Mouse (Mus musculus): ENCODE measurements around the gene Rnf150.

DNA sequence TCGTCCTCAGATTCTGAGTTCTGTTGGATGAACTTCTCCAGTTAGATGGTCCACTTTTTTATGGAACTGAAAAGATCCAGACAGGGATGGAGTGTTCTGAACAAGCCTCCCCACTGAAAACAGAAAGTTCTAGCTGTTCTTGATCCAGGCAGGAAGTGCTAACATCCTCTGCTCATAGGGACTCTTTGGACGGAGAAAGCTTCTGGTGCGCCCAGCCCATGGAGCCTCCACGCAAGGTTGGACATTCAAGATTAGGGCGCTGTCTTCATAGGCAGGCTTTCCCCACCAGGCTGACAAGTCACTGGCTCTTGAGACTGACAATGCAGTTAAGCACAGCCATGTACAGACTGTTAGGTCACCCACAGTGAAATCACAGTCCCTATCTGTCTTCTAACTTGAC is 172.0 kb downstream of the Rnf150 start:
- no peak for TF ChIP-seq CTCF (IDR thresholded peaks at IDR 0.05; ENCODE audit: low read depth, low read length)
- no peak for TF ChIP-seq POLR2A (IDR thresholded peaks at IDR 0.05; ENCODE audit: borderline replicate concordance, low read depth, low read length)
